Mouse (Mus musculus) testis, adult 2 months (tissue): ENCODE data around the gene Dock10. TPM values are rescaled to one million over a fixed set of nuclear protein-coding genes. Genes with fewer than 3 reads are reported as not detected.

Experiments
- H3K27ac ChIP-seq: fragments of 200-500 bp; 2 replicates; pipeline ENCODE4 v1.5.1; 2012; ENCODE audit warnings: low read depth, low read length; ENCODE audit not compliant: control insufficient read depth, insufficient read depth
- H3K27me3 ChIP-seq: fragments of 200-500 bp; 2 replicates; pipeline ENCODE4 v1.6.1; 2012; ENCODE audit warnings: mild to moderate bottlenecking, low read length, moderate library complexity; ENCODE audit not compliant: control insufficient read depth, insufficient read depth
- H3K36me3 ChIP-seq: fragments of 200-500 bp; 2 replicates; pipeline ENCODE4 v1.6.1; 2012; ENCODE audit warnings: mild to moderate bottlenecking, low read length; ENCODE audit not compliant: control insufficient read depth, insufficient read depth
- H3K4me1 ChIP-seq: fragments of 200-500 bp; 2 replicates; pipeline ENCODE4 v1.6.1; 2012; ENCODE audit warnings: low read length; ENCODE audit not compliant: control insufficient read depth, insufficient read depth
- H3K4me3 ChIP-seq: fragments of 200-500 bp; 2 replicates; pipeline ENCODE4 v1.5.1; 2012; ENCODE audit warnings: low read depth, mild to moderate bottlenecking, low read length, moderate library complexity, mixed read lengths; ENCODE audit not compliant: control insufficient read depth
- CTCF ChIP-seq: fragments of 200-500 bp; IDR thresholded peaks from 2 replicates; pipeline ENCODE4 v1.5.1; 2012; ENCODE audit warnings: low read depth, mild to moderate bottlenecking, inconsistent platforms, low read length, moderate library complexity; ENCODE audit not compliant: control insufficient read depth, insufficient read depth, insufficient replicate concordance
- POLR2A ChIP-seq: fragments of 200-500 bp; IDR thresholded peaks from 2 replicates; pipeline ENCODE4 v1.6.1; 2012; ENCODE audit warnings: low read depth, mild to moderate bottlenecking, inconsistent platforms, low read length, moderate library complexity; ENCODE audit not compliant: control insufficient read depth
- polyA plus RNA-seq: library from polyadenylated mRNA; depleted of rRNA; stranded (reverse); fragments of >200 nt; gene quantifications from 2 replicates; pipeline ENCODE4 v1.2.3, GENCODE M21; 2012

Dock10 gene
- polyA plus RNA-seq, 1 experiment, result 0.19 TPM

- no peak for TF ChIP-seq POLR2A
- TF ChIP-seq CTCF, result no peak
- H3K27me3 ChIP-seq, result no peaks in the 10 kb centered on the region
These were observed 144.8 kb downstream of the Dock10 start for GRCm38 (mm10) chr1:80613395-80614011.

GRCm38 (mm10) chr1:80607546-80607945 lies 150.8 kb downstream of the Dock10 start:
- Histone ChIP-seq H3K4me1 (no peaks in the 10 kb centered on the region), H3K36me3 (no peaks in the 10 kb centered on the region), H3K27me3 (no peaks in the 10 kb centered on the region), H3K27ac (no peak overlapping the region), H3K4me3 (no peak overlapping the region)
- no peak for TF ChIP-seq POLR2A
- no peak for TF ChIP-seq CTCF

More at GRCm38 (mm10) chr1:80613395-80614011, 144.8 kb downstream of the Dock10 start:
- Histone ChIP-seq H3K4me1 (no peaks in the 10 kb centered on the region), H3K36me3 (no peaks in the 10 kb centered on the region), H3K4me3 (no peak overlapping the region), H3K27ac (no peak overlapping the region)

- no peak for TF ChIP-seq CTCF
- TF ChIP-seq POLR2A, result no peak
- Histone ChIP-seq H3K27ac (no peak overlapping the region), H3K27me3 (no peaks in the 10 kb centered on the region), H3K4me1 (no peaks in the 10 kb centered on the region), H3K36me3 (no peaks in the 10 kb centered on the region), H3K4me3 (no peak overlapping the region)
These were observed 152.1 kb downstream of the Dock10 start for GRCm38 (mm10) chr1:80606131-80606754.

GRCm38 (mm10) chr1:80604332-80604731 lies 154.0 kb downstream of the Dock10 start:
- H3K27ac ChIP-seq, result no peak overlapping the region
- H3K4me1 ChIP-seq, result no peaks in the 10 kb centered on the region
- no peak for TF ChIP-seq POLR2A
- TF ChIP-seq CTCF, result no peak
- H3K4me3 ChIP-seq, result no peak overlapping the region
- no peaks in the 10 kb centered on the region for H3K27me3 ChIP-seq
- H3K36me3 ChIP-seq, result no peaks in the 10 kb centered on the region

GRCm38 (mm10) chr1:80603081-80603480 lies 155.2 kb downstream of the Dock10 start:
- no peaks in the 10 kb centered on the region for H3K36me3 ChIP-seq
- no peaks in the 10 kb centered on the region for H3K4me1 ChIP-seq
- no peak overlapping the region for H3K4me3 ChIP-seq
- TF ChIP-seq POLR2A, result no peak
- TF ChIP-seq CTCF, result no peak
- no peaks in the 10 kb centered on the region for H3K27me3 ChIP-seq
- no peak overlapping the region for H3K27ac ChIP-seq

- Histone ChIP-seq H3K4me3 (no peak overlapping the region), H3K27me3 (no peaks in the 10 kb centered on the region), H3K4me1 (no peaks in the 10 kb centered on the region), H3K36me3 (no peaks in the 10 kb centered on the region), H3K27ac (no peak overlapping the region)
- TF ChIP-seq POLR2A (no peak), CTCF (no peak)
These were observed 175.0 kb downstream of the Dock10 start for GRCm38 (mm10) chr1:80583281-80583680.

GRCm38 (mm10) chr1:80582186-80582585 lies 176.1 kb downstream of the Dock10 start:
- H3K27ac ChIP-seq, result no peak overlapping the region
- no peak overlapping the region for H3K4me3 ChIP-seq
- no peaks in the 10 kb centered on the region for H3K36me3 ChIP-seq
- TF ChIP-seq POLR2A (no peak), CTCF (no peak)
- H3K4me1 ChIP-seq, result no peaks in the 10 kb centered on the region
- no peaks in the 10 kb centered on the region for H3K27me3 ChIP-seq

GRCm38 (mm10) chr1:80576898-80577297 lies 181.4 kb downstream of the Dock10 start:
- Histone ChIP-seq H3K27ac (no peak overlapping the region), H3K4me1 (no peaks in the 10 kb centered on the region), H3K36me3 (no peaks in the 10 kb centered on the region), H3K4me3 (no peak overlapping the region), H3K27me3 (no peaks in the 10 kb centered on the region)
- TF ChIP-seq CTCF (no peak), POLR2A (no peak)
